Mouse (Mus musculus): ENCODE data around the gene Cd276. TPM values are rescaled to one million over a fixed set of nuclear protein-coding genes. Genes with fewer than 3 reads are reported as not detected.

Cd276 gene
- polyA plus RNA-seq, 1 experiment from 2014 or later, result 35.6 TPM

- Histone ChIP-seq H3K36me3 (ENCODE audit: control insufficient read depth, insufficient read depth, low read length) (no peaks in the 10 kb centered on the region), H3K4me1 (replicated peaks; ENCODE audit: control insufficient read depth, insufficient read depth, low read length) (peaks cover 23% of the 10 kb centered on the region), H3K27me3 (replicated peaks; ENCODE audit: control insufficient read depth, insufficient read depth, low read length) (no peaks in the 10 kb centered on the region), H3K9me3 (ENCODE audit: control insufficient read depth, low read length) (no peaks in the 10 kb centered on the region), H3K9ac (ENCODE audit: low read length) (peak overlapping the region; percentile 90; the same call in 1 of the 2 replicates), H3K4me2 (ENCODE audit: low read length) (peak overlapping the region; percentile 84), H3K4me3 (ENCODE audit: low read depth, low read length) (peak overlapping the region; percentile 82), H3K27ac (ENCODE audit: low read depth) (peak overlapping the region; percentile 91; the same call in 1 of the 2 replicates)
- DNase-seq (ENCODE audit: low spot score) (no peak), ATAC-seq (replicated peaks; ENCODE audit: low FRiP score, low TSS enrichment, low read depth) (no peak)
- WGBS, result 15% methylated on average over 9 of the region's 9 CpGs
Measured at GRCm38 (mm10) chr9:58555685-58556414, 613 bp upstream of the Cd276 start.

- ATAC-seq (replicated peaks; ENCODE audit: low FRiP score, low TSS enrichment, low read depth) (no peak; the same call in none of the 2 replicates), DNase-seq (ENCODE audit: low spot score) (peak; percentile 84)
- Histone ChIP-seq H3K9ac (ENCODE audit: low read length) (peak overlapping the region; percentile 90), H3K36me3 (ENCODE audit: control insufficient read depth, insufficient read depth, low read length) (no peaks in the 10 kb centered on the region), H3K9me3 (ENCODE audit: control insufficient read depth, low read length) (no peaks in the 10 kb centered on the region), H3K4me2 (ENCODE audit: low read length) (peak overlapping the region; percentile 84), H3K4me1 (replicated peaks; ENCODE audit: control insufficient read depth, insufficient read depth, low read length) (peaks cover 23% of the 10 kb centered on the region), H3K27me3 (replicated peaks; ENCODE audit: control insufficient read depth, insufficient read depth, low read length) (no peaks in the 10 kb centered on the region), H3K4me3 (ENCODE audit: low read depth, low read length) (peak overlapping the region; percentile 82), H3K27ac (ENCODE audit: low read depth) (peak overlapping the region; percentile 91)
- 8% methylated on average over 23 of the region's 23 CpGs for WGBS
Measured at GRCm38 (mm10) chr9:58554056-58554907, 955 bp downstream of the Cd276 start.

GRCm38 (mm10) chr9:58552083-58552482, 3.2 kb downstream of the Cd276 start:
- no peaks in the 10 kb centered on the region for H3K36me3 ChIP-seq (ENCODE audit: control insufficient read depth, insufficient read depth, low read length)
- no peak for DNase-seq (ENCODE audit: low spot score)
- ATAC-seq (replicated peaks; ENCODE audit: low FRiP score, low TSS enrichment, low read depth), result no peak
- H3K27me3 ChIP-seq (replicated peaks; ENCODE audit: control insufficient read depth, insufficient read depth, low read length), result no peaks in the 10 kb centered on the region
- H3K9ac ChIP-seq (ENCODE audit: low read length), result no peak overlapping the region
- H3K27ac ChIP-seq (ENCODE audit: low read depth), result no peak overlapping the region
- no peak overlapping the region for H3K4me2 ChIP-seq (ENCODE audit: low read length)
- no peaks in the 10 kb centered on the region for H3K9me3 ChIP-seq (ENCODE audit: control insufficient read depth, low read length)
- peaks cover 17% of the 10 kb centered on the region for H3K4me1 ChIP-seq (replicated peaks; ENCODE audit: control insufficient read depth, insufficient read depth, low read length)
- no peak overlapping the region for H3K4me3 ChIP-seq (ENCODE audit: low read depth, low read length)
- WGBS, result 74% methylated on average over 9 of the region's 9 CpGs

- H3K4me1 ChIP-seq (replicated peaks; ENCODE audit: control insufficient read depth, insufficient read depth, low read length), result peaks cover 17% of the 10 kb centered on the region
- no peaks in the 10 kb centered on the region for H3K27me3 ChIP-seq (replicated peaks; ENCODE audit: control insufficient read depth, insufficient read depth, low read length)
- no peak overlapping the region for H3K4me2 ChIP-seq (ENCODE audit: low read length)
- H3K36me3 ChIP-seq (ENCODE audit: control insufficient read depth, insufficient read depth, low read length), result no peaks in the 10 kb centered on the region
- 86% methylated on average over 6 of the region's 6 CpGs for WGBS
- DNase-seq (ENCODE audit: low spot score), result no peak
- H3K4me3 ChIP-seq (ENCODE audit: low read depth, low read length), result no peak overlapping the region
- ATAC-seq (replicated peaks; ENCODE audit: low FRiP score, low TSS enrichment, low read depth), result no peak
- H3K27ac ChIP-seq (ENCODE audit: low read depth), result no peak overlapping the region
- H3K9ac ChIP-seq (ENCODE audit: low read length), result no peak overlapping the region
- no peaks in the 10 kb centered on the region for H3K9me3 ChIP-seq (ENCODE audit: control insufficient read depth, low read length)
Measured at GRCm38 (mm10) chr9:58550928-58551327, 4.3 kb downstream of the Cd276 start.

GRCm38 (mm10) chr9:58549694-58550093, 5.5 kb downstream of the Cd276 start:
- H3K9me3 ChIP-seq (ENCODE audit: control insufficient read depth, low read length), result no peaks in the 10 kb centered on the region
- ATAC-seq (replicated peaks; ENCODE audit: low FRiP score, low TSS enrichment, low read depth), result no peak
- H3K36me3 ChIP-seq (ENCODE audit: control insufficient read depth, insufficient read depth, low read length), result no peaks in the 10 kb centered on the region
- H3K9ac ChIP-seq (ENCODE audit: low read length), result no peak overlapping the region
- H3K4me2 ChIP-seq (ENCODE audit: low read length), result no peak overlapping the region
- H3K27me3 ChIP-seq (replicated peaks; ENCODE audit: control insufficient read depth, insufficient read depth, low read length), result no peaks in the 10 kb centered on the region
- no peak for DNase-seq (ENCODE audit: low spot score)
- peaks cover 12% of the 10 kb centered on the region for H3K4me1 ChIP-seq (replicated peaks; ENCODE audit: control insufficient read depth, insufficient read depth, low read length)
- WGBS, result 85% methylated on average over 3 of the region's 3 CpGs
- no peak overlapping the region for H3K4me3 ChIP-seq (ENCODE audit: low read depth, low read length)
- no peak overlapping the region for H3K27ac ChIP-seq (ENCODE audit: low read depth)

- DNase-seq (ENCODE audit: low spot score) (no peak), ATAC-seq (replicated peaks; ENCODE audit: low FRiP score, low TSS enrichment, low read depth) (no peak)
- H3K27me3 ChIP-seq (replicated peaks; ENCODE audit: control insufficient read depth, insufficient read depth, low read length), result no peaks in the 10 kb centered on the region
- H3K36me3 ChIP-seq (ENCODE audit: control insufficient read depth, insufficient read depth, low read length), result no peaks in the 10 kb centered on the region
- no peak overlapping the region for H3K9ac ChIP-seq (ENCODE audit: low read length)
- peaks cover 10% of the 10 kb centered on the region for H3K4me1 ChIP-seq (replicated peaks; ENCODE audit: control insufficient read depth, insufficient read depth, low read length)
- WGBS, result 55% methylated on average over 4 of the region's 4 CpGs
- H3K9me3 ChIP-seq (ENCODE audit: control insufficient read depth, low read length), result no peaks in the 10 kb centered on the region
- no peak overlapping the region for H3K4me2 ChIP-seq (ENCODE audit: low read length)
- no peak overlapping the region for H3K27ac ChIP-seq (ENCODE audit: low read depth)
- H3K4me3 ChIP-seq (ENCODE audit: low read depth, low read length), result no peak overlapping the region
Measured at GRCm38 (mm10) chr9:58548897-58549296, 6.3 kb downstream of the Cd276 start.

GRCm38 (mm10) chr9:58546630-58547360, 8.4 kb downstream of the Cd276 start:
- no peak overlapping the region for H3K4me2 ChIP-seq (ENCODE audit: low read length)
- H3K36me3 ChIP-seq (ENCODE audit: control insufficient read depth, insufficient read depth, low read length), result no peaks in the 10 kb centered on the region
- H3K27ac ChIP-seq (ENCODE audit: low read depth), result no peak overlapping the region
- H3K9ac ChIP-seq (ENCODE audit: low read length), result no peak overlapping the region
- H3K4me3 ChIP-seq (ENCODE audit: low read depth, low read length), result no peak overlapping the region
- no peaks in the 10 kb centered on the region for H3K27me3 ChIP-seq (replicated peaks; ENCODE audit: control insufficient read depth, insufficient read depth, low read length)
- DNase-seq (ENCODE audit: low spot score) (no peak), ATAC-seq (replicated peaks; ENCODE audit: low FRiP score, low TSS enrichment, low read depth) (no peak)
- no peaks in the 10 kb centered on the region for H3K9me3 ChIP-seq (ENCODE audit: control insufficient read depth, low read length)
- H3K4me1 ChIP-seq (replicated peaks; ENCODE audit: control insufficient read depth, insufficient read depth, low read length), result peaks cover 4% of the 10 kb centered on the region
- 85% methylated on average over 11 of the region's 11 CpGs for WGBS

- Histone ChIP-seq H3K4me3 (ENCODE audit: low read depth, low read length) (no peak overlapping the region), H3K9me3 (ENCODE audit: control insufficient read depth, low read length) (no peaks in the 10 kb centered on the region)
- DNase-seq (ENCODE audit: low spot score), result no peak
Measured at GRCm38 (mm10) chr9:58545428-58545827, 9.8 kb downstream of the Cd276 start.

More at GRCm38 (mm10) chr9:58545428-58545827, 9.8 kb downstream of the Cd276 start:
- Histone ChIP-seq H3K4me2 (ENCODE audit: low read length) (no peak overlapping the region), H3K36me3 (ENCODE audit: control insufficient read depth, insufficient read depth, low read length) (0 out of 2 replicates have a peak, but pooled peaks cover 1% of the 10 kb centered on the region), H3K9ac (ENCODE audit: low read length) (no peak overlapping the region), H3K4me1 (replicated peaks; ENCODE audit: control insufficient read depth, insufficient read depth, low read length) (peaks cover 7% of the 10 kb centered on the region), H3K27me3 (replicated peaks; ENCODE audit: control insufficient read depth, insufficient read depth, low read length) (no peaks in the 10 kb centered on the region), H3K27ac (ENCODE audit: low read depth) (no peak overlapping the region)
- no peak for ATAC-seq (replicated peaks; ENCODE audit: low FRiP score, low TSS enrichment, low read depth)
- WGBS, result 75% methylated on average over 6 of the region's 6 CpGs

Measured in intestine, embryonic 14.5 days (tissue).